Mouse (Mus musculus) Patski (cell line): Measurements from ENCODE around the gene Olfr339. TPM values are rescaled to one million over a fixed set of nuclear protein-coding genes. Genes with fewer than 3 reads are reported as not detected.
"Not testable (repeated sequence)": the region's sequence is repeated elsewhere in the genome, so short reads cannot be mapped to it uniquely, and the experiment has no call there.

Experiments
- ATAC-seq: fragments of 100-300 bp; one replicate; pipeline ENCODE4 v1.8.0; 2021
- CTCF ChIA-PET: fragments of 350-600 bp; sonication (Branson Sonifier 250); formaldehyde crosslinking; loops from one replicate; lab custom pipeline; 2022; ENCODE audit warnings: inconsistent platforms; lab: Charles Lee
- POLR2A ChIA-PET: fragments of 350-600 bp; sonication (Branson Sonifier 250); formaldehyde crosslinking; loops from one replicate; lab custom pipeline; 2022; ENCODE audit warnings: antibody characterized with exemption, inconsistent platforms; lab: Charles Lee
- DNase-seq: peaks from one replicate; pipeline ENCODE4 v3.0.0-alpha.2; 2011; ENCODE audit warnings: low read depth, low spot score
- H3K27me3 ChIP-seq: fragments of 371-371 bp; one replicate; pipeline ENCODE4 v1.5.1; 2021
- CTCF ChIP-seq: fragments of 100-300 bp; IDR thresholded peaks from one replicate; pipeline ENCODE4 v1.5.1; 2021
- in situ Hi-C: fragments of 300-500 bp; cut with MboI; formaldehyde crosslinking; loops from 3 replicates; pipeline ENCODE4 v1.11.1; 2018; ENCODE audit warnings: low pct_unique_long_range_greater_than_20kb, mixed read lengths
- polyA plus RNA-seq: library from polyadenylated mRNA; unstranded; gene quantifications from one replicate; pipeline ENCODE4 v1.2.3, GENCODE M21; 2021

Gene Olfr339
- not detected for polyA plus RNA-seq

- no peak for ATAC-seq
- POLR2A ChIA-PET, result no interaction called here
- peaks cover 4% of the 10 kb centered on the region for H3K27me3 ChIP-seq
- in situ Hi-C loops, result no loop called here
- no peak for TF ChIP-seq CTCF
- CTCF ChIA-PET, result no interaction called here
- DNase-seq, result no peak
Measured at GRCm38 (mm10) chr2:36418647-36419046, at the start of gene Olfr339. Olfr339 (plus strand) TSS chr2:36418947.

- H3K27me3 ChIP-seq, result no peaks in the 10 kb centered on the region
- in situ Hi-C loops, result no loop called here
- CTCF ChIA-PET, result no interaction called here
- POLR2A ChIA-PET, result no interaction called here
- no peak for TF ChIP-seq CTCF
- DNase-seq, result no peak
- no peak for ATAC-seq
Measured at GRCm38 (mm10) chr2:36373219-36373618, 45.5 kb upstream of the Olfr339 start, which contains the start of gene Olfr338. Olfr338 (plus strand) TSS chr2:36373519.

GRCm38 (mm10) chr2:36415174-36415573 lies 3.6 kb upstream of the Olfr339 start:
- DNase-seq, ATAC-seq, in situ Hi-C loops, CTCF ChIA-PET, POLR2A ChIA-PET, H3K27me3 ChIP-seq: not testable (repeated sequence)

GRCm38 (mm10) chr2:36415591-36415990 lies 3.2 kb upstream of the Olfr339 start:
- POLR2A ChIA-PET, CTCF ChIA-PET, in situ Hi-C loops, ATAC-seq, DNase-seq, H3K27me3 ChIP-seq: not testable (repeated sequence)

- ChIA-PET POLR2A (no interaction called here), CTCF (no interaction called here)
- peaks cover 4% of the 10 kb centered on the region for H3K27me3 ChIP-seq
- ATAC-seq, result no peak
- in situ Hi-C loops, result no loop called here
- TF ChIP-seq CTCF, result no peak
- no peak for DNase-seq
Measured at GRCm38 (mm10) chr2:36452287-36452686, 33.5 kb downstream of the Olfr339 start, which contains the start of gene Olfr340. Olfr340 (plus strand) TSS chr2:36452587.

- DNase-seq, result no peak
- no peak for ATAC-seq
- in situ Hi-C loops, result no loop called here
- TF ChIP-seq CTCF, result no peak
- ChIA-PET POLR2A (no interaction called here), CTCF (no interaction called here)
- H3K27me3 ChIP-seq, result no peaks in the 10 kb centered on the region
Measured at GRCm38 (mm10) chr2:36473634-36474033, 54.9 kb downstream of the Olfr339 start.

Other genes starting within 250 kb of the Olfr339 start
- gene Ptgs1, start 188.5 kb upstream of the Olfr339 start, polyA plus RNA-seq, result 40.4 TPM
- gene Olfr338, start 45.4 kb upstream of the Olfr339 start, polyA plus RNA-seq, result 0.01 TPM
- not detected for gene Olfr340, start 33.6 kb downstream of the Olfr339 start, polyA plus RNA-seq
- gene Olfr341, start 63.5 kb downstream of the Olfr339 start, polyA plus RNA-seq, result not detected
- not detected for gene Olfr342, start 106.1 kb downstream of the Olfr339 start, polyA plus RNA-seq
- gene Olfr344, start 147.7 kb downstream of the Olfr339 start, polyA plus RNA-seq, result 0.01 TPM
- gene Olfr345, start 221.1 kb downstream of the Olfr339 start, polyA plus RNA-seq, result not detected